Mouse (Mus musculus): ENCODE data around the gene Plekhh3. TPM values are rescaled to one million over a fixed set of nuclear protein-coding genes. Genes with fewer than 3 reads are reported as not detected.

The Plekhh3 gene
- polyA plus RNA-seq, 1 experiment from 2014 or later, result 9.2 TPM

DNA sequence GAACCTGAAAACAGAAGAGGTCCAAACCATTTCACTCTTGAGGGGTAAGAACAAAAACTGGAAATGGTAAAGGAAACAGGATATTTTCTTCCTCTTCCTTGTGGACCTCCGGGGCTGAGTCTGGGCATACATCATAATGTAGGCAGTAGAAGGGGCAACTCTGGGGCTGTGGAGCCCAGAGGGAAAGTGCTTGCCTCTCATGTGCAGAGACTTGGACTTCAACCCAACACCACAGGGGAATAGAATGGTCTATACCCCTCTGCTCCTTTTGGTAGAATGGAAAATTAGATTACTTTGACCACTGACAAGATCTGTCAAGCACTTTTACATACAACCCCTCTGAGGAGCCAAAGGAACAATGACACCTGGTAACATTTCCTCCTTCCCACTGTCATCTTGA is 23.9 kb upstream of the Plekhh3 start:
- Histone ChIP-seq H3K4me1 (ENCODE audit: control insufficient read depth, insufficient read depth, low read length) (peaks cover 10% of the 10 kb centered on the region), H3K27ac (ENCODE audit: low read length) (no peak overlapping the region), H3K9ac (ENCODE audit: low read depth, low read length) (no peak overlapping the region), H3K27me3 (replicated peaks; ENCODE audit: control insufficient read depth, insufficient read depth, low read length) (no peaks in the 10 kb centered on the region), H3K36me3 (ENCODE audit: control insufficient read depth, insufficient read depth, low read length) (peaks cover 10% of the 10 kb centered on the region), H3K9me3 (ENCODE audit: control insufficient read depth, low read length) (no peaks in the 10 kb centered on the region), H3K4me3 (ENCODE audit: low read length) (no peak overlapping the region), H3K4me2 (ENCODE audit: low read depth, low read length) (no peak overlapping the region)
- 75% methylated on average over 1 of the region's 1 CpGs for WGBS
- ATAC-seq, result no peak

DNA sequence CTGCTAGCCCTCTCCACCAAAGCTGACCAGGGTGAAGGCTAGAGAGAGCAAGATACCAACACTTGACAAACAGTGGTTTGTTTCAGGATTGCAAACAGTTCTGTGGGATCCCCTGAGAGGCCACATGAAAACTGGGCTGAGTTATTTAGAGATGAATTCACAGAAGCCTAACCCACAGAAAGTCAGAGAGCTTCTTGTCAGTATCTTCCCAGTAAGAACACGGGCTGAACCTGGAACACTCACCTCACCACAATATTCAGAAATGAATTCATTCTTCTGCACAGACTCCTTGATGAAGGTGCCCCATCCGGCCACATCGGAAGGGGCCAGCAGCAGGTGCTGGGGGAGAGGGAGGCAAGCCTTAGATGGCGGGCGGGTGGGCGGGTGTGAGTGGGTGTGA is 23.5 kb upstream of the Plekhh3 start:
- no peak overlapping the region for H3K4me2 ChIP-seq (ENCODE audit: low read depth, low read length)
- no peak overlapping the region for H3K27ac ChIP-seq (ENCODE audit: low read length)
- H3K4me3 ChIP-seq (ENCODE audit: low read length), result no peak overlapping the region
- peaks cover 11% of the 10 kb centered on the region for H3K4me1 ChIP-seq (ENCODE audit: control insufficient read depth, insufficient read depth, low read length)
- H3K9ac ChIP-seq (ENCODE audit: low read depth, low read length), result no peak overlapping the region
- WGBS, result 84% methylated on average over 6 of the region's 6 CpGs
- no peaks in the 10 kb centered on the region for H3K27me3 ChIP-seq (replicated peaks; ENCODE audit: control insufficient read depth, insufficient read depth, low read length)
- H3K36me3 ChIP-seq (ENCODE audit: control insufficient read depth, insufficient read depth, low read length), result peaks cover 10% of the 10 kb centered on the region
- H3K9me3 ChIP-seq (ENCODE audit: control insufficient read depth, low read length), result no peaks in the 10 kb centered on the region
- no peak for ATAC-seq

DNA sequence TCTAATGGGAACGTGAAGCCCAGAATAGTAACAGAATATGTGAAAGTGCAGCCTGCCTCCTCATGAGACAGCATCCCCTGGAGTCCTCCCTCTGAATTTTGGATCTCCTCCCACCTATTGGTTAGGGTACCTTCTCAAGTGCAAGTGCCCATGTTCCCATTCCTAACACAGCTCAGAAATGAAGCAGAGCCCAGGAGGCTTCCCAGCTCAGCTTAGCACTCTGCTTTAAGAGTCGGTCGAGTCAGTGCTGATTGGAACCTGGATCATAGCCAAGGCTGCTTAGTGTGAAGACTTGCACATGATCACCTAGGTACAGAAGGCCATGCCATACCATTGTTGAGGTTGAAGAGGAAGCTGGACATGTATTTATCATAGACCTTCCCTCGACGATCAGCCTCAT is 23.0 kb upstream of the Plekhh3 start:
- no peak overlapping the region for H3K4me2 ChIP-seq (ENCODE audit: low read depth, low read length)
- no peak for ATAC-seq
- no peak overlapping the region for H3K4me3 ChIP-seq (ENCODE audit: low read length)
- H3K4me1 ChIP-seq (ENCODE audit: control insufficient read depth, insufficient read depth, low read length), result peaks cover 16% of the 10 kb centered on the region
- 65% methylated on average over 5 of the region's 5 CpGs for WGBS
- no peaks in the 10 kb centered on the region for H3K27me3 ChIP-seq (replicated peaks; ENCODE audit: control insufficient read depth, insufficient read depth, low read length)
- no peaks in the 10 kb centered on the region for H3K9me3 ChIP-seq (ENCODE audit: control insufficient read depth, low read length)
- peaks cover 7% of the 10 kb centered on the region for H3K36me3 ChIP-seq (ENCODE audit: control insufficient read depth, insufficient read depth, low read length)
- H3K27ac ChIP-seq (ENCODE audit: low read length), result no peak overlapping the region
- no peak overlapping the region for H3K9ac ChIP-seq (ENCODE audit: low read depth, low read length)

DNA sequence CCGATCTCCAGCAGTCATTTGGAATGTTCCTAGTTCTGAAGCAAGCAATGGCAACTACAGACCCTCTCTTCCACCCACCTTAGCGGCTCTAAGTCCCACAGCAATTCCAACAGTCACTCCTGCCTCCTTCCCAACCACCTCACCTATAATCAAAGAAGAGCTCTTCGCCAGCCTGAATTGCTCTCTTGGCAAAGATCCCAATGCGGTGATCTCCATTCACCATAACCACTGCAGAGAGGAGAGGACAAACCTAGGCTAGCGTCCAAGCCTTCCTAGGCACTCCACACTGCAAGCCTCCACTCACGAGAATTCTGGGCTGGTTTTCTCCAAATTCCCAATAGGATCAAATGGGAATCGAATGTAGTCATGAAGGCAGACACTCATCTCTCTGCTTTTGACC is 21.9 kb upstream of the Plekhh3 start:
- Histone ChIP-seq H3K27me3 (replicated peaks; ENCODE audit: control insufficient read depth, insufficient read depth, low read length) (no peaks in the 10 kb centered on the region), H3K27ac (ENCODE audit: low read length) (no peak overlapping the region), H3K4me3 (ENCODE audit: low read length) (no peak overlapping the region), H3K4me2 (ENCODE audit: low read depth, low read length) (no peak overlapping the region), H3K4me1 (ENCODE audit: control insufficient read depth, insufficient read depth, low read length) (peaks cover 25% of the 10 kb centered on the region), H3K9ac (ENCODE audit: low read depth, low read length) (no peak overlapping the region), H3K9me3 (ENCODE audit: control insufficient read depth, low read length) (no peaks in the 10 kb centered on the region), H3K36me3 (ENCODE audit: control insufficient read depth, insufficient read depth, low read length) (peaks cover 5% of the 10 kb centered on the region; the same call in 1 of the 2 replicates)
- WGBS, result 92% methylated on average over 7 of the region's 7 CpGs
- no peak for ATAC-seq

DNA sequence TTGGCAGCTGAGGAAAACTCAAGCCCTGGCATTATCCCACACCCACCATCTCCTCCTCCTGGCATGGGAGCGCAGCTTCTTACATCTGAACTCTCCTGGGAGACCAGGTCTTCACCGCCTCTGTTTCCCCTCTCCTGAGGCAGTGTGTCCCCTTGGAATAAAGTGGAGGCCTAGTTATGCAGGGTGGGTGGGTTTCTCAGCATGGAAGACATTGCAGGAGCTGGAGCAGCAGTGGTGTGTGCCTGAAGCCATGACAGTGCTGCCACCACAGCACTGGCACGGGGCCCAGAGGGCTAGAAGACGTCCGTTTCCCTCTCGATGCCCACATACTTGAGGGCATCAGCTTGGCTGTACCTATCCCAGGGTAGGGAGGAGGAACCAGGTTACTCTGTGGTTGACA is 21.5 kb upstream of the Plekhh3 start:
- no peak overlapping the region for H3K4me2 ChIP-seq (ENCODE audit: low read depth, low read length)
- 95% methylated on average over 6 of the region's 6 CpGs for WGBS
- peaks cover 5% of the 10 kb centered on the region; the same call in 1 of the 2 replicates for H3K36me3 ChIP-seq (ENCODE audit: control insufficient read depth, insufficient read depth, low read length)
- H3K9ac ChIP-seq (ENCODE audit: low read depth, low read length), result no peak overlapping the region
- no peak overlapping the region for H3K4me3 ChIP-seq (ENCODE audit: low read length)
- H3K4me1 ChIP-seq (ENCODE audit: control insufficient read depth, insufficient read depth, low read length), result peaks cover 25% of the 10 kb centered on the region
- H3K9me3 ChIP-seq (ENCODE audit: control insufficient read depth, low read length), result no peaks in the 10 kb centered on the region
- no peak for ATAC-seq
- no peaks in the 10 kb centered on the region for H3K27me3 ChIP-seq (replicated peaks; ENCODE audit: control insufficient read depth, insufficient read depth, low read length)
- H3K27ac ChIP-seq (ENCODE audit: low read length), result no peak overlapping the region

DNA sequence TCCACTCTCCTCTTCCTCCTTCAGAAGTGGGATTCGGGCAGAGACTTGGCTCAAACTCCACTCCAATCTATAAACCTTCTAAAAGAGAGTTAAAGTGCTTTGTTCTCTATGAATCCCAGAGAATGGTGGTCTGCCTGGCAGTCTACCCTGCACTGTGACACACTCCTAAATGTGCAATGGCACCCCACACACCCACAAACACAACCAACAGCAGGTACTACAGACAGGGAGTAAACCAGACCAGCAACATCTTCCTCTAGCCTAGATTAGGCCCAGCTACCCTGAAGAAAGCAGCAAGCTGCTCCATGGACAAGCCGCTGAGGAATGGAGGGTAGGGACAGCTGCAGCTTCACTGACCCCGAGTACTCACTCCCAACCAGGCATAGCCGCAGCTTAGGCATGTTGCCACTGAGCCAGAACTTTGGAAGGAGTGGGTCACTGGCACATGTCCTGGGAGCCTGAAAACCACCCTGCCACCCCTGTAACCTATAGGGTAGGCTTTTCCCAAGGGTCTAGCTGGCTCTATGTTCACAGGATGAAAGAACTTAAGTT is 20.8 kb upstream of the Plekhh3 start:
- Histone ChIP-seq H3K4me1 (ENCODE audit: control insufficient read depth, insufficient read depth, low read length) (peaks cover 25% of the 10 kb centered on the region), H3K36me3 (ENCODE audit: control insufficient read depth, insufficient read depth, low read length) (peaks cover 5% of the 10 kb centered on the region; the same call in 1 of the 2 replicates), H3K9me3 (ENCODE audit: control insufficient read depth, low read length) (no peaks in the 10 kb centered on the region), H3K9ac (ENCODE audit: low read depth, low read length) (no peak overlapping the region), H3K4me2 (ENCODE audit: low read depth, low read length) (no peak overlapping the region), H3K27me3 (replicated peaks; ENCODE audit: control insufficient read depth, insufficient read depth, low read length) (no peaks in the 10 kb centered on the region), H3K4me3 (ENCODE audit: low read length) (no peak overlapping the region), H3K27ac (ENCODE audit: low read length) (peak overlapping the region; percentile 5; the same call in 1 of the 2 replicates)
- ATAC-seq, result no peak
- 77% methylated on average over 4 of the region's 4 CpGs for WGBS

DNA sequence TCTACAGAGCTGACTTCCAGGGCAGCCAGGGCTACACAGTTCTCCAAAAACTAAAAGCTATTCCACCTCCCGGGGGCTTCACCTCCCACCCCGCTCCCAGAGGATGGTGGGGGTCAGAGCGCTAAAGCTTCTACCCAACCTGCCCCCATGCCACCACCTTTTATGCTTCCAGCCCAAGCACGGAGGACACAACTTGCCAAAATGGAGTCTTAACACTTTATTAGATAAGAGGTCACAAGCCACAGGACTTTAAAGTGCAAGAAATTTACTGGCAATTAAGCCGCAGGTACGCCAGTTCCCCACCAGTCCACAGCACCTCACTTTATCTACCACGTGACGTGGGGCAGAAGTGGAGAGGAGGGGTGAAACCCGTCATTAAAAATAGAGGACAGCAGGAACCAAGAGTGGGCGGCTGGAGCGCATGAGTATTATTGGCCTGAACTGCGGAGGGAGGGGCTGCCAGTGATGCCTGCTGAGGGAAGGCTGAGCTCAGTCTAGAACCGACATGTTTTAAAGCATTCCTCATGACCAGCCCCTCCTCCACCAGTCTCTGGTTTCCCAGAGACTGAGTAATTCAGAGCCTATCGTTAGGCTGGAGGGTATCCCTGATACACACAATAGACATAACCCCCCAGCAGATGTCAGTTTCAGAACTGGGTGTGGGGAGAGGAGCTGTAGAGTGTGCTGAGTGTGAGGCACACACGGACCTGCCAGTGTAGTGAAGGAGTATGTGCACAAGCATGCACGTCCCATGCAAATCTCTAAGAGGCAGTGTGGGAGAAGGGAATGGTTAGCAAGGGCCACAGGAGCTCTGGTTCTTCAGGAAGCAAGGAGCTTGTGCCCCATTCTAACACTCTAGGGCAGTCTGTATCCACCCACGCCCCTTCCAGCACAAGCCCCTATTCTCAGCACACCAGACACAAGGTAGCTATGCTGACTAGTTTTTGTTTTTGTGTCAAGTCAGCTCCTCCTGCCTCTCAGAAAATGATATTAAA is 20.1 kb upstream of the Plekhh3 start:
- H3K4me2 ChIP-seq (ENCODE audit: low read depth, low read length), result no peak overlapping the region
- no peaks in the 10 kb centered on the region for H3K9me3 ChIP-seq (ENCODE audit: control insufficient read depth, low read length)
- H3K36me3 ChIP-seq (ENCODE audit: control insufficient read depth, insufficient read depth, low read length), result no peaks in the 10 kb centered on the region
- peaks cover 25% of the 10 kb centered on the region for H3K4me1 ChIP-seq (ENCODE audit: control insufficient read depth, insufficient read depth, low read length)
- 62% methylated on average over 17 of the region's 17 CpGs for WGBS
- H3K27me3 ChIP-seq (replicated peaks; ENCODE audit: control insufficient read depth, insufficient read depth, low read length), result no peaks in the 10 kb centered on the region
- no peak overlapping the region for H3K9ac ChIP-seq (ENCODE audit: low read depth, low read length)
- no peak overlapping the region for H3K4me3 ChIP-seq (ENCODE audit: low read length)
- no peak for ATAC-seq
- peak overlapping the region; percentile 88 for H3K27ac ChIP-seq (ENCODE audit: low read length)

DNA sequence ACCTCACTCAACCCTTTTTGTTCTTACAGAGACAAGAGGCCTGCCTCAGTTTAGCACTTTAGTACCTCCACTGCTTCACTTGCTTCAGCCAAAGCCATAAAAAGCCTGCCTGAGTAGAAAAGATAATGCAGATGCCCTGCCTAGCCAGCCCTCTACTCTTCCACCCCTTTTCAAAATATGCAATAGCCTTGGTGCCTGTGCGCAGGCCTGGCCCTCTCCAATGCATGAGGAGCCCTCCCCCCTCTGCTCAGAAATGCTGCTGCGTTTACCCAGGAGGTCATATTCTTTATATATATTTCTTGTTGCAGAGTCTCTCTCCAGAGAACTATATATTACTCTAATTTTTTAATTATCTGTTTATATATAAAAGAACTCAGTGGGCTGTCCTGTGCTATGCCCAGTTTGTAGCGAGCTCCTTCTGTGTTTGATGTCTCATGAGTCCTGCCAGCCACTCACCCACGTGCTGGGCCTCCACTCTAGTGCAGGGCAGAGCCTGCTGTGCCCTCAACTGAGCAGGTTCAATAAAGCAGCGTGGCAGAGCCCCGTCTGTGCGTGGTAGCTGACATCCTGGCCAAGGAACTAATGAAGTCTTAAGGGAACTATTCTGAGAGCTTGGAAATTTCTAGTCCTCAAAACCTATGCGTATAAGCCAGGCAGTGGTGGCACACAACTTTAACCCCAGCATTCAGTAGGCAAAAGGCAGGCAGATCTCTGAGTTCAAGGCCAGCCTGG is 19.2 kb upstream of the Plekhh3 start:
- H3K4me1 ChIP-seq (ENCODE audit: control insufficient read depth, insufficient read depth, low read length), result peaks cover 25% of the 10 kb centered on the region
- H3K9ac ChIP-seq (ENCODE audit: low read depth, low read length), result peak overlapping the region; percentile 35
- no peak overlapping the region for H3K4me3 ChIP-seq (ENCODE audit: low read length)
- H3K4me2 ChIP-seq (ENCODE audit: low read depth, low read length), result no peak overlapping the region
- H3K36me3 ChIP-seq (ENCODE audit: control insufficient read depth, insufficient read depth, low read length), result no peaks in the 10 kb centered on the region
- peak; percentile 39; the same call in 1 of the 2 replicates for ATAC-seq
- WGBS, result 39% methylated on average over 8 of the region's 8 CpGs
- H3K27ac ChIP-seq (ENCODE audit: low read length), result peak overlapping the region; percentile 88
- no peaks in the 10 kb centered on the region for H3K9me3 ChIP-seq (ENCODE audit: control insufficient read depth, low read length)
- no peaks in the 10 kb centered on the region for H3K27me3 ChIP-seq (replicated peaks; ENCODE audit: control insufficient read depth, insufficient read depth, low read length)

DNA sequence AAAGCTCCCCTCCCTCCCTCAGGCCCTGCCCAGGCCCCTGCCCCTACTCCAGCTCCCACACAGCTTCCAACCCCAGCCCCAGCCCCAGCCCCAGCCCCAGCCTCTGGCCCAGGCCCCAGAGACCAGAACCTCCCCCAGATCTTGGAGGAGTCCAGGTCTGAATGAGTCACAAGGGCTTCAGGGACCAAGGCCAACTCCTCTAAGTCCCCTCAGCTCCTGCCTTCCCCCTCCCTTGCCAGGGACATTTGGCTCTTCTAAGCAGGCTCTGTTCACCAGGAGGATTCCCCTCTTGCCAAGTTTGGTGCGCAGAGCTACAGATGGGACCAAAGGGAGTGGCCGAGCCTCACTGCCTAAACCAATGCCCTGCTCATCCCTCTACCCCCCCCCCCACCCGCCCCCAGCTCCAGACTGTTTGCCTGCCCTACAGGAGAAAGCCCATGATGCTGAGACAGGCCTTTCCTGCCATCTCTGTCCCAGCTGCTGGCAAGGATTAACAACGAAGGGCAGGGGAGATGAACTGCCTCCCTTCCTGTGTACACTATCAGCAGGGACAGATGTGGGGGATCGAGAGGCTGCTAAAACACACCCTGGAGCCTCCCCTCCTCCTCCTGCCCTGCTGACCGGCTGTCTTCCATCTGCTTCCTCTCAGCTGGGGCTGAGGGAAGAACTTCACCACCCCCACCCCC is 18.5 kb upstream of the Plekhh3 start:
- H3K9ac ChIP-seq (ENCODE audit: low read depth, low read length), result peak overlapping the region; percentile 35
- WGBS, result 16% methylated on average over 6 of the region's 6 CpGs
- no peaks in the 10 kb centered on the region for H3K27me3 ChIP-seq (replicated peaks; ENCODE audit: control insufficient read depth, insufficient read depth, low read length)
- H3K4me1 ChIP-seq (ENCODE audit: control insufficient read depth, insufficient read depth, low read length), result peaks cover 25% of the 10 kb centered on the region
- H3K27ac ChIP-seq (ENCODE audit: low read length), result peak overlapping the region; percentile 88
- H3K9me3 ChIP-seq (ENCODE audit: control insufficient read depth, low read length), result no peaks in the 10 kb centered on the region
- no peak overlapping the region for H3K4me3 ChIP-seq (ENCODE audit: low read length)
- H3K36me3 ChIP-seq (ENCODE audit: control insufficient read depth, insufficient read depth, low read length), result no peaks in the 10 kb centered on the region
- ATAC-seq, result peak; percentile 88
- no peak overlapping the region for H3K4me2 ChIP-seq (ENCODE audit: low read depth, low read length)

Data from intestine, embryonic 16.5 days (tissue).